Mouse (Mus musculus): ENCODE data around the gene Gm49380. TPM values are rescaled to one million over a fixed set of nuclear protein-coding genes. Genes with fewer than 3 reads are reported as not detected.
A peak's percentile ranks its signal among the peaks of the same experiment; 100 is the strongest.

The Gm49380 gene
- total RNA-seq, 2 experiments from 2014 or later = not detected

- no peak for ATAC-seq (replicated peaks; ENCODE audit: poor library complexity, severe bottlenecking)
Observed at GRCm38 (mm10) chr9:44077266-44077910, 35.9 kb downstream of the Gm49380 start.

- peak; percentile 58 for ATAC-seq (replicated peaks; ENCODE audit: poor library complexity, severe bottlenecking)
Observed at GRCm38 (mm10) chr9:44076764-44077120, 36.6 kb downstream of the Gm49380 start.

GRCm38 (mm10) chr9:44075996-44076763, 37.1 kb downstream of the Gm49380 start:
- no peak for ATAC-seq (replicated peaks; ENCODE audit: poor library complexity, severe bottlenecking)

- ATAC-seq (replicated peaks; ENCODE audit: poor library complexity, severe bottlenecking) = no peak
Observed at GRCm38 (mm10) chr9:44075276-44075995, 37.9 kb downstream of the Gm49380 start.

GRCm38 (mm10) chr9:44074395-44075275, 38.7 kb downstream of the Gm49380 start:
- peak; percentile 42 for ATAC-seq (replicated peaks; ENCODE audit: poor library complexity, severe bottlenecking)

GRCm38 (mm10) chr9:44073115-44073514, 40.2 kb downstream of the Gm49380 start:
- no peak for ATAC-seq (replicated peaks; ENCODE audit: poor library complexity, severe bottlenecking)

- ATAC-seq (replicated peaks; ENCODE audit: poor library complexity, severe bottlenecking) = no peak
Observed at GRCm38 (mm10) chr9:44072599-44072915, 40.7 kb downstream of the Gm49380 start.

- ATAC-seq (replicated peaks; ENCODE audit: poor library complexity, severe bottlenecking) = 0 out of 2 replicates have a peak, but pooled peaks have one; percentile 18
Observed at GRCm38 (mm10) chr9:44071914-44072598, 41.2 kb downstream of the Gm49380 start.

- ATAC-seq (replicated peaks; ENCODE audit: poor library complexity, severe bottlenecking) = no peak
Observed at GRCm38 (mm10) chr9:44070844-44071231, 42.5 kb downstream of the Gm49380 start.

- ATAC-seq (replicated peaks; ENCODE audit: poor library complexity, severe bottlenecking) = no peak
Observed at GRCm38 (mm10) chr9:44070113-44070843, 43.0 kb downstream of the Gm49380 start.

GRCm38 (mm10) chr9:44069252-44069651, 44.0 kb downstream of the Gm49380 start:
- no peak for ATAC-seq (replicated peaks; ENCODE audit: poor library complexity, severe bottlenecking)

GRCm38 (mm10) chr9:44067960-44068330, 45.4 kb downstream of the Gm49380 start:
- no peak for ATAC-seq (replicated peaks; ENCODE audit: poor library complexity, severe bottlenecking)

GRCm38 (mm10) chr9:44067241-44067959, 45.9 kb downstream of the Gm49380 start:
- peak; percentile 53 for ATAC-seq (replicated peaks; ENCODE audit: poor library complexity, severe bottlenecking)

GRCm38 (mm10) chr9:44066785-44067225, 46.5 kb downstream of the Gm49380 start, which contains the start of gene Usp2:
Gene Usp2 (plus strand): TSS chr9:44067021.
- ATAC-seq (replicated peaks; ENCODE audit: poor library complexity, severe bottlenecking) = peak; percentile 97

GRCm38 (mm10) chr9:44065177-44065576, 48.1 kb downstream of the Gm49380 start:
- no peak for ATAC-seq (replicated peaks; ENCODE audit: poor library complexity, severe bottlenecking)

- ATAC-seq (replicated peaks; ENCODE audit: poor library complexity, severe bottlenecking) = no peak
Observed at GRCm38 (mm10) chr9:44058606-44059005, 54.7 kb downstream of the Gm49380 start.

- 0 out of 2 replicates have a peak, but pooled peaks have one; percentile 22 for ATAC-seq (replicated peaks; ENCODE audit: poor library complexity, severe bottlenecking)
Observed at GRCm38 (mm10) chr9:44053936-44054335, 59.4 kb downstream of the Gm49380 start.

GRCm38 (mm10) chr9:44052855-44053254, 60.4 kb downstream of the Gm49380 start:
- ATAC-seq (replicated peaks; ENCODE audit: poor library complexity, severe bottlenecking) = no peak

Data from granulocyte monocyte progenitor cell, adult 5-6 weeks (primary cell).